Mouse (Mus musculus) midbrain, embryonic 16.5 days (tissue): Measurements from ENCODE around the gene Plekhh1. TPM values are rescaled to one million over a fixed set of nuclear protein-coding genes. Genes with fewer than 3 reads are reported as not detected.

Experiments
- ATAC-seq: fragments of 200-750 bp; cut with Nextera tagmentation; 2 replicates; pipeline ENCODE4 v1.8.0; 2017; ENCODE audit warnings: moderate TSS enrichment
- H3K27ac ChIP-seq: fragments of 300-500 bp; sonication (generic); 2 replicates; pipeline ENCODE4 v1.5.1; 2014; ENCODE audit warnings: mild to moderate bottlenecking, low read length, mixed read lengths
- H3K27me3 ChIP-seq: fragments of 300-500 bp; sonication (generic); 2 replicates; pipeline ENCODE4 v1.6.1; 2014; ENCODE audit warnings: low read depth, low read length, mixed read lengths; ENCODE audit not compliant: control insufficient read depth, insufficient read depth
- H3K36me3 ChIP-seq: fragments of 300-500 bp; sonication (generic); 2 replicates; pipeline ENCODE4 v1.6.1; 2014; ENCODE audit warnings: mild to moderate bottlenecking, low read length, moderate library complexity, mixed read lengths; ENCODE audit not compliant: control insufficient read depth, insufficient read depth
- H3K4me1 ChIP-seq: fragments of 300-500 bp; sonication (generic); 2 replicates; pipeline ENCODE4 v1.6.1; 2014; ENCODE audit warnings: mild to moderate bottlenecking, low read length, mixed read lengths; ENCODE audit not compliant: control insufficient read depth, insufficient read depth
- H3K4me2 ChIP-seq: fragments of 300-500 bp; sonication (generic); 2 replicates; pipeline ENCODE4 v1.6.1; 2014; ENCODE audit warnings: mild to moderate bottlenecking, low read length, mixed read lengths
- H3K4me3 ChIP-seq: fragments of 300-500 bp; sonication (generic); 2 replicates; pipeline ENCODE4 v1.5.1; 2014; ENCODE audit warnings: low read depth, mild to moderate bottlenecking, low read length, moderate library complexity, mixed read lengths
- H3K9ac ChIP-seq: fragments of 300-500 bp; sonication (generic); 2 replicates; pipeline ENCODE4 v1.6.1; 2014; ENCODE audit warnings: low read depth, low read length, mixed read lengths
- H3K9me3 ChIP-seq: fragments of 300-500 bp; sonication (generic); replicated peaks from 2 replicates; pipeline ENCODE4 v1.6.1; 2014; ENCODE audit warnings: mild to moderate bottlenecking, low read length, mixed read lengths; ENCODE audit not compliant: control insufficient read depth, poor library complexity, severe bottlenecking
- WGBS: fragments of 180-500 bp; shearing (Covaris S2); extraction: QIAGEN DNeasy Blood & Tissue Kit; methylation state at CpG from one replicate; pipeline ENCODE4 v1.1.7; 2014; 5-methylcytosine and 5-hydroxymethylcytosine counted together
- polyA plus RNA-seq: library from polyadenylated mRNA; unstranded; fragments of >200 nt; fragmentation: Nextera tagmentation; extraction: Ambion mirVana; gene quantifications from 2 replicates; pipeline ENCODE4 v1.2.1, GENCODE M21; 2015

The Plekhh1 gene
- polyA plus RNA-seq, 1 experiment from 2014 or later: 2.0 TPM

GRCm38 (mm10) chr12:79072576-79072975 lies 43.6 kb downstream of the Plekhh1 start:
- ATAC-seq: no peak
- WGBS: 92% methylated on average over 6 of the region's 6 CpGs
- no peaks in the 10 kb centered on the region for H3K4me1 ChIP-seq
- H3K27me3 ChIP-seq: no peaks in the 10 kb centered on the region
- H3K4me3 ChIP-seq: no peak overlapping the region
- H3K4me2 ChIP-seq: no peak overlapping the region
- H3K27ac ChIP-seq: no peak overlapping the region
- H3K36me3 ChIP-seq: peaks cover 10% of the 10 kb centered on the region
- H3K9me3 ChIP-seq: no peaks in the 10 kb centered on the region
- H3K9ac ChIP-seq: no peak overlapping the region

- Histone ChIP-seq H3K27me3 (no peaks in the 10 kb centered on the region), H3K4me3 (no peak overlapping the region), H3K4me2 (no peak overlapping the region), H3K4me1 (no peaks in the 10 kb centered on the region), H3K9me3 (no peaks in the 10 kb centered on the region), H3K27ac (no peak overlapping the region), H3K9ac (no peak overlapping the region), H3K36me3 (peaks cover 9% of the 10 kb centered on the region)
- ATAC-seq: no peak
- WGBS: 92% methylated on average over 6 of the region's 6 CpGs
Measured at GRCm38 (mm10) chr12:79073362-79073761, 44.4 kb downstream of the Plekhh1 start.

- ATAC-seq: peak; percentile 100
- Histone ChIP-seq H3K36me3 (no peaks in the 10 kb centered on the region), H3K4me2 (peak within 1 kb of the TSS; percentile 78), H3K4me1 (peaks cover 8% of the 10 kb centered on the region), H3K4me3 (peak within 1 kb of the TSS; percentile 88), H3K27me3 (no peaks in the 10 kb centered on the region), H3K9ac (peak within 1 kb of the TSS; percentile 95), H3K27ac (peak within 1 kb of the TSS; percentile 80), H3K9me3 (no peaks in the 10 kb centered on the region)
- 0% methylated on average over 53 of the region's 53 CpGs for WGBS
Measured at GRCm38 (mm10) chr12:79089182-79089812, 60.3 kb downstream of the Plekhh1 start, which contains the start of gene Pigh. Pigh (minus strand) TSS chr12:79089651.

- 53% methylated on average over 4 of the region's 4 CpGs for WGBS
- Histone ChIP-seq H3K36me3 (no peaks in the 10 kb centered on the region), H3K27me3 (no peaks in the 10 kb centered on the region), H3K9ac (no peak overlapping the region), H3K4me3 (no peak overlapping the region), H3K9me3 (no peaks in the 10 kb centered on the region), H3K4me2 (no peak overlapping the region), H3K4me1 (peaks cover 8% of the 10 kb centered on the region), H3K27ac (no peak overlapping the region)
- ATAC-seq: no peak
Measured at GRCm38 (mm10) chr12:79092569-79092968, 63.6 kb downstream of the Plekhh1 start.

- no peaks in the 10 kb centered on the region for H3K4me1 ChIP-seq
- H3K27me3 ChIP-seq: no peaks in the 10 kb centered on the region
- H3K4me2 ChIP-seq: no peak overlapping the region
- no peak overlapping the region for H3K4me3 ChIP-seq
- no peak overlapping the region for H3K27ac ChIP-seq
- H3K9ac ChIP-seq: no peak overlapping the region
- 54% methylated on average over 3 of the region's 3 CpGs for WGBS
- no peaks in the 10 kb centered on the region for H3K9me3 ChIP-seq
- no peaks in the 10 kb centered on the region for H3K36me3 ChIP-seq
- no peak for ATAC-seq
Measured at GRCm38 (mm10) chr12:79097106-79097752, 68.3 kb downstream of the Plekhh1 start.

GRCm38 (mm10) chr12:79103773-79104172 lies 74.8 kb downstream of the Plekhh1 start:
- Histone ChIP-seq H3K27ac (no peak overlapping the region), H3K9me3 (no peaks in the 10 kb centered on the region), H3K4me1 (no peaks in the 10 kb centered on the region), H3K9ac (no peak overlapping the region), H3K4me2 (no peak overlapping the region), H3K27me3 (no peaks in the 10 kb centered on the region), H3K4me3 (no peak overlapping the region), H3K36me3 (no peaks in the 10 kb centered on the region)
- ATAC-seq: no peak
- 85% methylated on average over 3 of the region's 3 CpGs for WGBS

GRCm38 (mm10) chr12:79104544-79104943 lies 75.6 kb downstream of the Plekhh1 start:
- Histone ChIP-seq H3K4me3 (no peak overlapping the region), H3K4me1 (no peaks in the 10 kb centered on the region), H3K9ac (no peak overlapping the region), H3K9me3 (no peaks in the 10 kb centered on the region), H3K4me2 (no peak overlapping the region), H3K36me3 (no peaks in the 10 kb centered on the region), H3K27me3 (no peaks in the 10 kb centered on the region), H3K27ac (no peak overlapping the region)
- WGBS: 63% methylated on average over 2 of the region's 2 CpGs
- no peak for ATAC-seq

GRCm38 (mm10) chr12:79105312-79105711 lies 76.3 kb downstream of the Plekhh1 start:
- 90% methylated on average over 5 of the region's 5 CpGs for WGBS
- Histone ChIP-seq H3K4me3 (no peak overlapping the region), H3K9me3 (no peaks in the 10 kb centered on the region), H3K9ac (no peak overlapping the region), H3K27me3 (no peaks in the 10 kb centered on the region), H3K27ac (no peak overlapping the region), H3K4me2 (no peak overlapping the region), H3K4me1 (no peaks in the 10 kb centered on the region), H3K36me3 (no peaks in the 10 kb centered on the region)
- ATAC-seq: no peak

GRCm38 (mm10) chr12:79118991-79119390 lies 90.0 kb downstream of the Plekhh1 start:
- H3K36me3 ChIP-seq: no peaks in the 10 kb centered on the region
- no peaks in the 10 kb centered on the region for H3K9me3 ChIP-seq
- 93% methylated on average over 4 of the region's 4 CpGs for WGBS
- no peaks in the 10 kb centered on the region for H3K27me3 ChIP-seq
- H3K27ac ChIP-seq: no peak overlapping the region
- ATAC-seq: no peak
- H3K4me2 ChIP-seq: no peak overlapping the region
- H3K4me1 ChIP-seq: no peaks in the 10 kb centered on the region
- H3K4me3 ChIP-seq: no peak overlapping the region
- no peak overlapping the region for H3K9ac ChIP-seq
